Mouse (Mus musculus) gastrocnemius, adult 2 months (tissue): Measurements from ENCODE around the gene Triobp. TPM values are rescaled to one million over a fixed set of nuclear protein-coding genes. Genes with fewer than 3 reads are reported as not detected.
"Not testable (repeated sequence)": the region's sequence is repeated elsewhere in the genome, so short reads cannot be mapped to it uniquely, and the experiment has no call there.

Experiments used
- DNase-seq: peaks from one replicate; pipeline ENCODE4 v3.0.0; 2022
- H3K27ac ChIP-seq: fragments of 200-600 bp; 2 replicates; pipeline ENCODE4 v1.8.1; 2022; ENCODE audit warnings: mild to moderate bottlenecking
- H3K4me3 ChIP-seq: fragments of 200-600 bp; 2 replicates; pipeline ENCODE4 v1.8.1; 2022; ENCODE audit warnings: mild to moderate bottlenecking, moderate library complexity
- CTCF ChIP-seq: fragments of 200-600 bp; IDR thresholded peaks from 2 replicates; pipeline ENCODE4 v1.8.1; 2022; ENCODE audit warnings: antibody characterized with exemption, mild to moderate bottlenecking, moderate library complexity
- intact Hi-C: fragments of 180-260 bp; cut with DNase I; formaldehyde crosslinking; loops from one replicate; pipeline ENCODE4 v1.15.1; 2025
- total RNA-seq, 2 experiments: library from RNA; stranded (reverse); gene quantifications; 2 replicates each; pipeline ENCODE4 v1.2.3; 2021

Gene Triobp
- total RNA-seq, 2 experiments from 2014 or later = 33.2 to 36.6 TPM

GRCm38 (mm10) chr15:78999586-78999985 lies 52.1 kb downstream of the Triobp start:
- Histone ChIP-seq H3K27ac (no peak overlapping the region), H3K4me3 (no peak overlapping the region)
- no peak for DNase-seq
- intact Hi-C loops = no loop called here
- no peak for TF ChIP-seq CTCF

DNA sequence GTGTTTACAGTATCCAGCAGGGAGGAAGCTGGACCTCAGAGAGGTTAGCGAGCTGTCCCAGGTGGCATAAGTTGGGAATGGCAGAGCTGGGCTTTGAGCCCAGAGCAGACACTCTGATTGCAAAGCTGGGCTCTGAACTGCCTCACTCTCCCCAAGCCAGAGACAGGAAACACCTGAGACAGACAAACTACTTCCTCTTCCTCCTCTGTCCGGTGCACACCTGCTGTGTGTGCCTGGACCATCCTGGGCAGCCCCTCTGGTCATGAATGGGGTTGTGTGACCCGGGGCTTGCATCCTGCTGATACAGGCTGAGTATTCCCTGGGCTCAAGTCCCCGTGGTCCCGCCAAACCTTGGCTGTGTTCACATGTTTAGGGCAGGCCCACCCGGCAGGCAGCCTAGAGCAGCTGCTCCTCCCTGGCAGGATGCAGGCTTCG lies 52.9 kb downstream of the Triobp start:
- Histone ChIP-seq H3K27ac (no peak overlapping the region), H3K4me3 (no peak overlapping the region)
- intact Hi-C loops = no loop called here
- no peak for TF ChIP-seq CTCF
- DNase-seq = no peak

- Histone ChIP-seq H3K4me3 (no peak overlapping the region), H3K27ac (no peak overlapping the region)
- no peak for TF ChIP-seq CTCF
- no peak for DNase-seq
- intact Hi-C loops = no loop called here
These were observed 54.0 kb downstream of the Triobp start for GRCm38 (mm10) chr15:79001559-79001958.

DNA sequence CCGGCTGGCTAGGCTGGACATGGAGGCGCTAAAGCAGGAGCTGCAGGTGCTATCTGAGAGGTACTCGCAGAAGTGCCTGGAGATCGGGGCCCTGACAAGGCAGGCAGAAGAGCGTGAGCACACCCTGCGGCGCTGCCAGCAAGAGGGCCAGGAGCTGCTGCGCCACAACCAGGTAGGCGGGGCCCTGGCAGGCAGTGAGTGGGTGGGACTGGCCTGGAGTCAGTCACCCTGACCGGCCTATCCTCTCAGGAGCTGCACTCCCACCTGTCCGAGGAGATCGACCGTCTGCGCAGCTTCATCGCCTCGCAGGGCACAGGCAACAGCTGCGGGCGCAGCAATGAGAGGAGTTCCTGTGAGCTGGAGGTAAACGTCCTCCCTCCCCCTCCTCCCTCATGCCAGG lies 54.5 kb downstream of the Triobp start:
- DNase-seq = peak; percentile 54
- no peak overlapping the region for H3K4me3 ChIP-seq
- intact Hi-C loops = no loop called here
- TF ChIP-seq CTCF = no peak
- H3K27ac ChIP-seq = no peak overlapping the region

GRCm38 (mm10) chr15:79003079-79003478 lies 55.6 kb downstream of the Triobp start:
- TF ChIP-seq CTCF = no peak
- no peak for DNase-seq
- intact Hi-C loops = no loop called here
- no peak overlapping the region for H3K27ac ChIP-seq
- H3K4me3 ChIP-seq = no peak overlapping the region

- intact Hi-C loops = no loop called here
- no peak overlapping the region for H3K4me3 ChIP-seq
- no peak for TF ChIP-seq CTCF
- DNase-seq = no peak
- H3K27ac ChIP-seq = no peak overlapping the region
These were observed 58.1 kb downstream of the Triobp start for GRCm38 (mm10) chr15:79005581-79005980.

- Histone ChIP-seq H3K4me3 (no peak overlapping the region), H3K27ac (no peak overlapping the region)
- TF ChIP-seq CTCF = no peak
- no peak for DNase-seq
- intact Hi-C loops = no loop called here
These were observed 59.1 kb downstream of the Triobp start for GRCm38 (mm10) chr15:79006638-79007037.

DNA sequence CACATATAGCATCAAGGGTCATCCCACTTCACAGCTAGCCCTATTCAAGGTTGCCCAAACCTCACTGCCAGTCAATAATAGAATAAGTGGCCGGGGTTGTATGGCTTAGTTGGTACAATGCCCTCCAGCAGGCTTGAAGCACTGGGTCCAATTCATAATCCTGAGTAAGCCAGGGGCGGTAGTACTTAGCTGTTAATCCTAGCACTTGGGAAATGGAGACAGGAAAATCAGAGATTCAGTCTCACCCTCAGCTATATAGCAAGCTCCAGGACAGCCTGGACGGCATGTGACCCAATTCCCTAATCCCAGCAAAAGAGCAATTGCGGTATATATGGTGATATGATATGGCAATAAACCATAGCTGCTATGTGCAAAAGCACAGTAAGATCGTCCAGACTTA lies 59.5 kb downstream of the Triobp start:
- no peak for DNase-seq
- TF ChIP-seq CTCF = no peak
- intact Hi-C loops = no loop called here
- no peak overlapping the region for H3K27ac ChIP-seq
- H3K4me3 ChIP-seq = no peak overlapping the region

- H3K27ac ChIP-seq, intact Hi-C loops, DNase-seq, H3K4me3 ChIP-seq: not testable (repeated sequence)
- TF ChIP-seq CTCF = peak; percentile 22
These were observed 60.3 kb downstream of the Triobp start for GRCm38 (mm10) chr15:79007836-79008235.

GRCm38 (mm10) chr15:79009734-79010133 lies 62.2 kb downstream of the Triobp start:
- Histone ChIP-seq H3K27ac (peak overlapping the region; percentile 40; the same call in 1 of the 2 replicates), H3K4me3 (no peak overlapping the region)
- peak; percentile 53 for DNase-seq
- TF ChIP-seq CTCF = no peak
- intact Hi-C loops = no loop called here

DNA sequence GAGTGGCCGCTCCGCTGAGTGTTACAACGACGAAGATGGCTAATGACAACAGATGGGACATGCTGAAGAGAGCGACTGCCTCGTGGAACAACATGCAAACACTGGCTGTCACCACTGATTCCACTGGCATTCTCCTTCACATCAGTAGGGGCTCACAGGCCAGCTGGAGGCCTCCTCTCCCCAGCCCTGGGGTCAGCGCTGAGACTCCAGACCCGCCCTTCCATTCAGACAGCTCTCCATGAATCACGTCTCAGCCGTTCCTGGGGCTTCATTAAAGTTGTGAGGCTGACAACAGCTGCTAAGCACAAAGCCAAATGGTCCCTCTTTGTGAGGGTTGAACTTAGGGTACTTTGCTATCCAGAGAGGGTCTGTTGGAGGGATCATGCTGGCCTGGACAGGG lies 64.0 kb downstream of the Triobp start:
- no peak for DNase-seq
- intact Hi-C loops = no loop called here
- no peak overlapping the region for H3K27ac ChIP-seq
- TF ChIP-seq CTCF = no peak
- no peak overlapping the region for H3K4me3 ChIP-seq

- H3K4me3 ChIP-seq = no peak overlapping the region
- no peak for TF ChIP-seq CTCF
- intact Hi-C loops = no loop called here
- no peak for DNase-seq
- H3K27ac ChIP-seq = no peak overlapping the region
These were observed 65.9 kb downstream of the Triobp start for GRCm38 (mm10) chr15:79013382-79013781.

GRCm38 (mm10) chr15:79018191-79018590 lies 70.7 kb downstream of the Triobp start:
- Histone ChIP-seq H3K4me3 (no peak overlapping the region), H3K27ac (no peak overlapping the region)
- intact Hi-C loops = no loop called here
- no peak for TF ChIP-seq CTCF
- no peak for DNase-seq

GRCm38 (mm10) chr15:79018886-79019285 lies 71.4 kb downstream of the Triobp start:
- Histone ChIP-seq H3K4me3 (no peak overlapping the region), H3K27ac (no peak overlapping the region)
- intact Hi-C loops = no loop called here
- no peak for TF ChIP-seq CTCF
- DNase-seq = no peak
